Mouse (Mus musculus) hematopoietic multipotent progenitor cell, adult 10-12 weeks (in vitro differentiated cells): ENCODE data around the gene Fam228b. TPM values are rescaled to one million over a fixed set of nuclear protein-coding genes. Genes with fewer than 3 reads are reported as not detected.

Experiments used
- polyA plus RNA-seq: library from polyadenylated mRNA; stranded (reverse); fragments of >175 nt; gene quantifications from 2 replicates; pipeline ENCODE4 v1.2.3, GENCODE M21; 2012; ENCODE audit warnings: low replicate concordance

The Fam228b gene
- polyA plus RNA-seq = 0.38 and 0.51 TPM in 2 replicates

DNA sequence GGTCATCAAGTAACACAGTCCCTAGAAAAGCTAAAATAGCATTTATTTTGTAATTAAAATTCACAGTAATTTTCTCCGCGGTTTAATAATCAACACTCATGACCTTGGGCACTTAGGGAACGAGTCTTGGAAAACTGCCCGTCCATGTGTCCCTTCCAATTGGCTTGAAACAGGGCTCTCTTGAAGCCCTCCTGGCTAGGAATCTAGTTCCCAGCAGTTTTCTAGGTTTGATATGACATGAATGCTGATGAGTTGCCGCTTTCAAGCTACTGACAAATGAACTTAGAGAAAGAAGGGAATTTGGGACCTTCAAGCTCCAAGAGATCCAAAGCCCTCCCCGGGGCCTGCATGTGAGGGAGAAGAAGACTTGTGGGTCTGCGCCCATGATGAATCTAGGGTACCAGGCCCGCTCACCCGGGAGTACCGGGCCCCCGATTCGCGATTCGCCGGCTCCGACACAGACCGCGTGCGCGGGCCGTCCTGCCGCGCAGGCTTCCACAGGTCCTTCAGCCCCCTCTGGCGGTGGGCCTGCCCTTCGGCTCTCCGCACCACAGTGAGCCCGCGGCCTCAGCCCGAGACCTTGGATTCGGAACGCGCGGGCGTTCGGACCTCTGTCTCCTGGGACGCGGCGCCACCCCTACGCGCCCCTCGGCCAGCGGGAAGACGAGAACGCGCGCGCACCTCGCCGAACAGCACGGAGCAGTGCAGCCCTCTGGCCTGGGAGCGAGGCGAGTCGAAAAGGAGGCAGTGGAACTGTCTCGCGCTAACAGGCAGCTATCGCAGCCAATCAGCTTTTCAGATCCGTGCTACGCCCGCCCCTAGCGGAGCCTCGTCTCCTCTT, at the start of gene Fam228b, which contains the start of gene Pfn4:
Fam228b (minus strand) TSS at position 776 of the 841 bp plus-strand sequence.
Pfn4 (plus strand) TSS at position 531 of the 841 bp plus-strand sequence.

DNA sequence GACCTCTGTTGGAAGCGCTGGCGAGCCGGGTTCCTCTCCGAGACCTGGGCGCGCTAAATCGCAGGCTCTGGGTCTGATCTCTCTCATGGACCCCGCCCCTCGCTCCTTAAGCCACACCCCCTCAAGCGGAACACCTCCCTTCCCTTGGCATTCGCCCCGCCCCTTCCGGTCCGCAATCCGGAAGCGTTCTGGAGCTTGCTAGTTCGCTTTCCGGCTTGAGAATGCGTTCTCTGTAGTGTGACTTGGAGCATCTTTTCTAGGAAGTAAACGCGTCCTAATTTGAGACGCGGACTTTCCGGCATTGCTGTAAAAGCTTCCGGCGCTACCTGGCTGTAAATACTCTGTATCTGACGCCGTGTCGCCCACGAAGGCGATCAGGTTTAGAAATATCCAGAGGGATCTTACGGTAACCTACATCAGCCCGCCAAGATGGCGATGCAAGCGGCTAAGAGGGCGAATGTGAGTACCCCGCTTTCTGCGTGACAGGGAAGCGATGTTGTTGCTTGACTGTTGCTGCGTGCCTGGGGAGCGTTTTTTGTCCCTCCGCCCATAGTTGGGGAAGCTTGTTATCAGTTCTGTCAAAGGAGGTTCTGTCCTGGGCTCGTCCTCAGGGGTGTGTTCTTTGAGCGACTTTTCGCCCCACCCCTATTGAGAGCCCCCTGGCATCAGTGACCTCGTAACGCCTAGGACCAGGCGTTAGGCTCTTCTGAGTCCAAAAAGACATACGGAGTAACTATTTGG, 48.5 kb upstream of the Fam228b start, which contains the start of gene Sf3b6:
Sf3b6 (plus strand) TSS at position 184 of the 741 bp plus-strand sequence.

DNA sequence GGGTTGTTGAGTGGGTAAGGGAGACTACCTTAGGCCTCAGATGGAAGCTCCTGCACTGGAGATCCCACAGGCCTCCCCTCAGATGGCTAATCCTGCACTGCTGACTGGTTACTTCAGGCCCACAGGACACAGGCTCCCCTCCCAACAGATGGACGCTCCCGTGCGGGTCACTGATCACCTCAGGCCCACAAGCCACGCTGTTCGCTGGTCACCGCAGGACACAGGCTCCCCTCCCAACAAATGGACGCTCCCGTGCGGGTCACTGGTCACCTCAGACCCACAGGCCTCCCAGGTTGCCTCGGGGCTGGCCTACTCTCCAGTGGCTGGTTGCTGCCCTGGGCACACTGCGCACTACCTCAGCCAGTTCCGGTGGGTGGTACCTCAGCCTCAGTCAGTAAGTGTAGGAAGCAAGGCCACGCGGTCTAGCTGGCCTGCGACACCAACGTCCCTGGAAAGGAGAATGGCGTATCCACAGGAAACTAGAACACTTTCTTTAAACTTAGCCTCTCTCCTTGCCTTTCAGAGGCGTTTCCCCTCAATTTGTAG, 31.0 kb downstream of the Fam228b start, which contains the start of gene Fam228a:
Fam228a (minus strand) TSS at position 400 of the 546 bp plus-strand sequence.

Other genes with a start within 250 kb of the Fam228b start
- 25.8 and 51.6 TPM in 2 replicates for gene Itsn2, start 176.6 kb downstream of the Fam228b start, polyA plus RNA-seq
- not detected in 2 replicates for gene Gm3625, start 176.3 kb downstream of the Fam228b start, polyA plus RNA-seq
- gene Fam228a, start 30.8 kb downstream of the Fam228b start, polyA plus RNA-seq = not detected in 2 replicates
- gene Pfn4, start 245 bp downstream of the Fam228b start, polyA plus RNA-seq = 0.12 TPM in 1 of 2 replicates, not detected in the other
- 4.2 and 7.6 TPM in 2 replicates for gene Sf3b6, start 48.3 kb upstream of the Fam228b start, polyA plus RNA-seq
- gene Fkbp1b, start 72.3 kb upstream of the Fam228b start, polyA plus RNA-seq = 2.6 and 2.9 TPM in 2 replicates
- 0.63 and 2.1 TPM in 2 replicates for gene Wdcp, start 74.0 kb upstream of the Fam228b start, polyA plus RNA-seq
- gene Mfsd2b, start 105.1 kb upstream of the Fam228b start, polyA plus RNA-seq = 8.0 and 29.2 TPM in 2 replicates
- gene Ubxn2a, start 138.4 kb upstream of the Fam228b start, polyA plus RNA-seq = 5.7 and 10.9 TPM in 2 replicates
- 18.4 and 50.3 TPM in 2 replicates for gene Atad2b, start 148.1 kb upstream of the Fam228b start, polyA plus RNA-seq